Mouse (Mus musculus): Measurements from ENCODE around the gene Mfsd8. TPM values are rescaled to one million over a fixed set of nuclear protein-coding genes. Genes with fewer than 3 reads are reported as not detected.

The Mfsd8 gene
- polyA plus RNA-seq, 1 experiment from 2014 or later = 11.0 TPM

GRCm38 (mm10) chr3:40799530-40800372 lies 46.9 kb downstream of the Mfsd8 start, which contains the start of gene Plk4:
Plk4 (plus strand) TSS chr3:40800019.
- peak; percentile 96 for ATAC-seq (ENCODE audit: low FRiP score, low read depth)
- Histone ChIP-seq H3K36me3 (peaks cover 4% of the 10 kb centered on the region; the same call in 1 of the 2 replicates), H3K27me3 (no peaks in the 10 kb centered on the region), H3K9me3 (no peaks in the 10 kb centered on the region), H3K27ac (replicated peaks) (peak within 1 kb of the TSS; percentile 66), H3K4me3 (peak within 1 kb of the TSS; percentile 78), H3K4me1 (replicated peaks) (peaks cover 16% of the 10 kb centered on the region), H3K4me2 (peak within 1 kb of the TSS; percentile 97), H3K9ac (peak within 1 kb of the TSS; percentile 76)
- 2% methylated on average over 66 of the region's 66 CpGs for WGBS

- no peak for ATAC-seq (ENCODE audit: low FRiP score, low read depth)
Measured at GRCm38 (mm10) chr3:40798500-40798899, 48.2 kb downstream of the Mfsd8 start.

GRCm38 (mm10) chr3:40798054-40798453 lies 48.6 kb downstream of the Mfsd8 start:
- Histone ChIP-seq H3K36me3 (peaks cover 9% of the 10 kb centered on the region), H3K4me2 (no peak overlapping the region), H3K4me3 (no peak overlapping the region), H3K27me3 (no peaks in the 10 kb centered on the region), H3K9me3 (no peaks in the 10 kb centered on the region), H3K4me1 (replicated peaks) (peaks cover 16% of the 10 kb centered on the region), H3K27ac (replicated peaks) (no peak overlapping the region), H3K9ac (no peak overlapping the region)
- 83% methylated on average over 1 of the region's 1 CpGs for WGBS
- no peak for ATAC-seq (ENCODE audit: low FRiP score, low read depth)

More at GRCm38 (mm10) chr3:40798500-40798899, 48.2 kb downstream of the Mfsd8 start:
- 29% methylated on average over 7 of the region's 7 CpGs for WGBS
- no peak overlapping the region for H3K4me2 ChIP-seq
- H3K27me3 ChIP-seq = no peaks in the 10 kb centered on the region
- no peak overlapping the region for H3K4me3 ChIP-seq
- H3K9me3 ChIP-seq = no peaks in the 10 kb centered on the region
- H3K4me1 ChIP-seq (replicated peaks) = peaks cover 16% of the 10 kb centered on the region
- peaks cover 5% of the 10 kb centered on the region for H3K36me3 ChIP-seq
- H3K9ac ChIP-seq = no peak overlapping the region
- no peak overlapping the region for H3K27ac ChIP-seq (replicated peaks)

- Histone ChIP-seq H3K4me2 (no peak overlapping the region), H3K9ac (no peak overlapping the region), H3K36me3 (peaks cover 23% of the 10 kb centered on the region), H3K4me1 (replicated peaks) (no peaks in the 10 kb centered on the region), H3K4me3 (no peak overlapping the region), H3K9me3 (no peaks in the 10 kb centered on the region), H3K27ac (replicated peaks) (no peak overlapping the region), H3K27me3 (no peaks in the 10 kb centered on the region)
- WGBS = 94% methylated on average over 2 of the region's 2 CpGs
- ATAC-seq (ENCODE audit: low FRiP score, low read depth) = no peak
Measured at GRCm38 (mm10) chr3:40793783-40794182, 52.9 kb downstream of the Mfsd8 start.

Other genes with a start within 250 kb of the Mfsd8 start
- gene Slc25a31, start 138.0 kb downstream of the Mfsd8 start, polyA plus RNA-seq (2015; fragmentation: Nextera tagmentation; extraction: Ambion mirVana) = 0.55 and 0.58 TPM in 2 replicates
- 50.1 and 56.5 TPM in 2 replicates for gene Hspa4l, start 102.4 kb downstream of the Mfsd8 start, polyA plus RNA-seq (2015; fragmentation: Nextera tagmentation; extraction: Ambion mirVana)
- gene Plk4, start 46.9 kb downstream of the Mfsd8 start, polyA plus RNA-seq (2015; fragmentation: Nextera tagmentation; extraction: Ambion mirVana) = 17.4 and 18.3 TPM in 2 replicates
- 11.4 and 16.7 TPM in 2 replicates for gene Abhd18, start 84 bp upstream of the Mfsd8 start, polyA plus RNA-seq (2015; fragmentation: Nextera tagmentation; extraction: Ambion mirVana)
- gene 1700034I23Rik, start 55.7 kb upstream of the Mfsd8 start, polyA plus RNA-seq (2015; fragmentation: Nextera tagmentation; extraction: Ambion mirVana) = 0.26 and 0.34 TPM in 2 replicates
- 4.1 and 5.3 TPM in 2 replicates for gene Larp1b, start 102.9 kb upstream of the Mfsd8 start, polyA plus RNA-seq (2015; fragmentation: Nextera tagmentation; extraction: Ambion mirVana)
- gene Pgrmc2, start 236.2 kb upstream of the Mfsd8 start, polyA plus RNA-seq (2015; fragmentation: Nextera tagmentation; extraction: Ambion mirVana) = 30.4 TPM in 2 replicates

Data from hindbrain, embryonic 15.5 days (tissue).